Mouse (Mus musculus): Measurements from ENCODE around the gene Pnp.
"Not testable (repeated sequence)": the region's sequence is repeated elsewhere in the genome, so short reads cannot be mapped to it uniquely, and the experiment has no call there.

The Pnp gene

DNA sequence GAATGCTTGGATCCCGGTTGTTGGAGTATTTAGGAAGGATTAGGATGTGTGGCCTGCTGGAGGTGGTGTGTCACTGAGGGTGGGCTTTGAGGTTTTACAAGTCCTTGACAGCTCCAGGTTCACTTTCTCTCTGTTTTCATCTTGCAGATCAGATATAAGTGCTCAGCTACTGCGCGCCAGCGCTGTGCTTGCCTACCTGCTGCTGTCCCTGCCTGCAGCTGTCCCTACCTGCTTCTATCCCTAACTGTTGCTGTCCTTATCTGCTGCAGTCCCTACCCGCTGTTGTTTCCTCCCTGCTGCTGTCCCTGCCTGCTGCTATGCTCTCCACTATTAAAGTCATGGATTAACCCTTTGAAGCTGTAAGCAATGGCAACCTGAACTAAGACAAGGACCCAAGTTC, 44.1 kb downstream of the Pnp start:
- no peak for DNase-seq (ENCODE audit: low spot score)

DNA sequence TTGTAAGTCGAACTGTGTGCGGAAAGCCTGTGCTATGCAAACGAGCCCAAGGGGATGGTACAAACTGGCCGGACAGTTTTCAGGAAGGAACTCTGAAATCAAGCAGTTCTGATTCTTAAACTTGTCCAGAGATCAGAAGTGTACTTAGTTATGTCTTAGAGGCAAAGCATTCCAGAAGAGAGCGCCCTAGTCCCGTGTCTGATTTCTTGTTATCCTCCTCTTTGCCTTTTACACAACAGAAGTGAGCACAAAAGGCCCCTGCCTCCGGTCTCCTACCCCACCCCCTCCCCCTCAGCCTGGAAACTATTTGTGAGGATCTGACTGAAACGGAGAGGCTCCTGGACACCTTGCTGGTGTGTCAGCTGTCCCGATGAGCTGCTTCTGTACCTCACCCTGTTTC, 45.8 kb downstream of the Pnp start:
- DNase-seq (ENCODE audit: low spot score), result no peak

DNA sequence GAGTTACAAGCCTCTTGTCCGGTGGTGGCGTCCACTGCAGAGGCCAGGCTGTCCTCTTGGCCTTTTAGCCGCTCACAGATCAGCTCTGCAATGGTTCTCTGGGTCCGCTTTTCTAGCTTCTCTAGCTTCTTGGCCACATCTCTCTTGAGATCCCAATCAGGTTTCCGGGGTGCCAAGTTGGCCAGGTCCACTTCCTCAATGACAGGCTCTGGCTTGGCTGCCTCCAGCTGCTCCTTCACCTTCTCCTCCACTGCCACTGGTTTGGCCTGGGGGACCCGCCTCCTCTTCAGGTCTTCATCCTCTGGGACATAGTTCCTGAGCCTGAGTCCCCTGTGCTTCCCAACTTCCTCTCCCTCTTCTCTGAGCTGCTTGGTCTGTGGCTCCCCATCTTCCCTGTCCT, 47.6 kb downstream of the Pnp start:
- not testable (repeated sequence) for DNase-seq (ENCODE audit: low spot score)

DNA sequence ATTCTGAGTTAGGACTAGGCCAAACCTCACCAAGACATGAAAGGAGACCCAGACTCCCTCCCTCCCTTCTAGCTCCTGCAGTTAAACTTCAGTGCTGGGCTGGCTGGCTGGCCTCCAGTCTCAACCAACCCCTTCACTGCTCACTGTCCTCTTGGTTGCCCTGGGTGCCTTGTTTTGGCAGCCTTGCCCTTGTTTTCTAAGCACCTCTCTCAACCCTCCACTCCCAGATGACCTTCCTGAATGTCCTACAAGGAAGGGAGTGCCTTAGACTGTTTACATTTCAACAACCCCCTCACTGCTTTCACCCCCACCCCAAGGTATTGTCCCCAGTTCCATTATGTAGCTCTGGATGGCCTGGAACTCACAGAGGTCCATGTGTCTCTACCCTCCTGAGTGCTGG, 48.7 kb downstream of the Pnp start:
- no peak for DNase-seq (ENCODE audit: low spot score)

DNA sequence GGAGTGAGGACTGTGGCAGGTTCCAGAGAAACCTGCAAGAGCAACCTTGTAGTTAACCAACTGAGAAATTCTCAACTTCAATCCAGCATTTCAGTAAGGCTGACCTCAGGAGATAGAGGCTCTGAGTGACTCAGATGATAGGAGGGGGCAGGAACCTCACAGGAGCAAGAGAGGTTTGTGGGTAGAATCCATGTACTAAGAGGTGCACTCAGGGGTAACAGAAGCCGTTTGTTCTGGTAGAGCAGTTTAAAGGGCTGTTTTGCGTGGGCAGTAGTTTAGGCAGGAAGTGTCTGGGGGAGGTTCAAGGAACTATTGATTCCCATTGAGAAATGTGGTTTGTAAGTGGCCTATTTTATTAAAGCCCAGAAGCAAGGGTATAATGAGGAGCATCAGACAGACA, 50.3 kb downstream of the Pnp start:
- DNase-seq (ENCODE audit: low spot score), result no peak

DNA sequence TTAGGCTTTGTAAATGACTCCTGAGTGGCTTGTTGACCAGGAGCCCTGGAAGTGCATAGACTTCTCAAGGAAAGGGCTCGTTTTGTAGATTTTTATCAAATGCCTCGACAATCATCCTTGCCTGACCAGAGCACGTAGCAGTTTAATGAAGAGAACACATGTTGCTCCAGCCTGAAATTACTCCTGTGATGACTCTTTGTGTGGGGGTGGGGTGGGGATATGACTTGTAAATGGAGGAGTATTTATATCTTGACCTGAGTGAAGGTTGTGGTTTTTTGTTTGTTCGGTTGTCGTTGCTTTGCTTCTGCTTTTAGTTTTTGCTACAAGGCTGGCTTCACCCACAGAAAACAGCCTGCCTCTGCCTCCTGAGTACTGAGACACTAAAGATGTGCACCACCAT, 51.0 kb downstream of the Pnp start:
- no peak for DNase-seq (ENCODE audit: low spot score)

DNA sequence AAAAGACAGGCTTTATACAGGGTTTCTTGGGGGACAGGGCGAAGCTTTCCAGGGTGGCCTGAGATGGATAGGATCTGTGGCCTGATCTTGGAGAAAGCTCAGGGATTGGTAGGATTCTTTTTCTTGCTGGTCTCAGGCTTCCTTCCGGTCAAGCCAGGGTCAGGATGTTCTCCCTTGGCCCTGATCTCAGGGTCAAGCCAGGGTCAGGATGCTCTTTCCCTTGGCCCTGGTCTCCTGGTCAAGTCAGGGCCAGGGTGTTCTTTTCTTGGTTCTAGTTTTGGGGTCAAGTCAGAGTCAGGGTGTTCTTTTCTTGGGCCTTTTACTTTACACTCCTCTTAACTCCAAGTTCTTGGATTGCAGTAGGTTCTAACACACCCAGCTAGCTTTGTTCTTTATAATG, 56.8 kb downstream of the Pnp start:
- DNase-seq (ENCODE audit: low spot score), result no peak

DNA sequence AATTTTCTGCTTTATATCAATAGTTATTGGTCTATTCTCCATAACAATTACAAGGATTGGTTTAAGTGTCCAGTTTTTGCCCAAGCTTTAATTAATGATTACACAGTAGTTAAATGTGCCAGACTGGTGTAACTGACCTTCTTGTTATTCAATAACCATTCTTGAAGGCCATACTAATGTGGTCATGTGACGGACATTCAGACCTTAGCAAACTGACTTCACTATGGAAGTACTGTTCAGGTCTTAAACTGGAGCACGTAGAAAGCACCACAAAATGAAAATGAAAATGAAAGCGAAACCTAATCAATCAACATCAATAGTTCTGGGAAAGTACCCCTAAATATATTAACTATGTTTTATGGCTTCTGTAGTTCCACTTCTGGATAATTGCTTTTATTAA, 60.2 kb downstream of the Pnp start:
- no peak for DNase-seq (ENCODE audit: low spot score)

DNA sequence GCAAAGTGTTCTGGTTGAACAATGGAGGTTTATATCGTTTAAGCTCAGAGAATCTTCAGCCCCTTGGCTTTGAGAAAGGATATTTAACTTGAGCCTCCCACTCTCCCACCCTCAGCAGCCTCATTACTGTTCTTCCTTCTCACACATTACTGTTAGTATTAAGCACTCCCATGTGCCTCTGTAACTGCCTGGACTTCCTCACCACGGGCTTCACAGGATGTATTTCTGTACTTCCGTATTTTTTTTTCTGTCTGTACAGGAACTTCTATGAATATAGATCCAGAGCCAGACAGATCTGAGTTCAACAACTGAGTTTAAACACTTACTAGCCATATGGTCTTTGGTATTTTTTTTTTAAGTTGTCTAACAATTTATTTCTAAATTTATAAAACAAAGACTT, 66.2 kb downstream of the Pnp start:
- no peak for DNase-seq (ENCODE audit: low spot score)

DNA sequence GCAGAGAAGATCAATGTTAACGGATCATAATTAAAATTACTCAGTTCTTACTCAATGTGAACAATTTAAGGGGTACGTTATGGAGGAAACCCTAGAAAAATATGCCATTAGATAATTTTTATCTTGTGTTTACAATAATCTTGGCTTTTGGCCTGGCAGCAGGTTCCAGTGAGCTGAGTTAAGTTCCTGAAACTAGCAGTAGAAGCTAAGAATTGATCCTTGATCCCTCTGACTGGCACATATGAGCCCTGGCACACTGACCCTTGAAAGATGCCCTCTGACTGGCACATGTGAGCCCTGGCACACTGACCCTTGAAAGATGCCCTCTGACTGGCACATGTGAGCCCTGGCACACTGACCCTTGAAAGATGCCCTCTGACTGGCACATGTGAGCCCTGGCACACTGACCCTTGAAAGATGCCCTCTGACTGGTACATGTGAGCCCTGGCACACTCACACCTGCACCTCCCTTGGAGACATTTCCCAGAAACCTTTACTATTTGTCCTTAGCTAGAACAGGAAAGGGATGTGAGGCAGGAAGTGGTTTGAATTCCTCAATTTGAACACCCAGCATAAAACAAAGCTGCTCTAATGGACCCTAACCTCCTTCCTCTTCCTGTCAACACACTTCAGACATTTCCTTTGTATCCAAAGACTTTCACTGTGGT, 67.3 kb downstream of the Pnp start:
- DNase-seq (ENCODE audit: low spot score), result no peak

DNA sequence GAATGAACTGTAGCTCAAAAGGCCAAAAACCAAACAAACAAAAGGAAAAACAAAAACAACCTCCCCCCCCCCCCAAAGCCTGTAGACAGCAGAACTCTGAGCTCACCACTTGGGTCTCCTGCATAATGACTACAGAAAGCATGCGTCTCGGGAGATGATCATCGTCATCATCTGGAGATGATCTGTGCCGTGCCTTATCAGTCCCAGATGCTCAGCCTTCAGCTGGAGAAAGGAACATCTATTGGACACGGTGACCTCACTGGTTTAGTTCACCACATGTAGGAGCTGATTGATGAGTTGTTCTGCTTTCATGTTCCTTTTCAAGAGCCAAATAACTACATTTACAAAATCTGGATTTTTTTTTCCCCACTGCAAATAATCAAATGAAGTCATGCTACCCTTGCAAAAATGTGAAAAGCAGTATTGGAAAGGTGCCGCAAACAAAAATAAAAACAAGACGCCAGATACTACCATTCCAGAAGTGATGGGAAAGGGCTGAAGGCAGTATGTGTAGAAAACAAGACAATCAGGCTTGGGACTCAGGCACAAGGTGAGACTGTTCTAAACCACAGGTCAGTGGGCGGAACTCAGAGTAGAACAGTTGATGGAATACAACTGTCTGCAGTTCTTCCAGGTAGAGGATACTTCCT, 76.4 kb downstream of the Pnp start, which contains the start of gene Rnase10:
Gene Rnase10, plus strand, starts transcription at position 600 of the 650 bp plus-strand sequence.
- no peak for DNase-seq (ENCODE audit: low spot score)

DNA sequence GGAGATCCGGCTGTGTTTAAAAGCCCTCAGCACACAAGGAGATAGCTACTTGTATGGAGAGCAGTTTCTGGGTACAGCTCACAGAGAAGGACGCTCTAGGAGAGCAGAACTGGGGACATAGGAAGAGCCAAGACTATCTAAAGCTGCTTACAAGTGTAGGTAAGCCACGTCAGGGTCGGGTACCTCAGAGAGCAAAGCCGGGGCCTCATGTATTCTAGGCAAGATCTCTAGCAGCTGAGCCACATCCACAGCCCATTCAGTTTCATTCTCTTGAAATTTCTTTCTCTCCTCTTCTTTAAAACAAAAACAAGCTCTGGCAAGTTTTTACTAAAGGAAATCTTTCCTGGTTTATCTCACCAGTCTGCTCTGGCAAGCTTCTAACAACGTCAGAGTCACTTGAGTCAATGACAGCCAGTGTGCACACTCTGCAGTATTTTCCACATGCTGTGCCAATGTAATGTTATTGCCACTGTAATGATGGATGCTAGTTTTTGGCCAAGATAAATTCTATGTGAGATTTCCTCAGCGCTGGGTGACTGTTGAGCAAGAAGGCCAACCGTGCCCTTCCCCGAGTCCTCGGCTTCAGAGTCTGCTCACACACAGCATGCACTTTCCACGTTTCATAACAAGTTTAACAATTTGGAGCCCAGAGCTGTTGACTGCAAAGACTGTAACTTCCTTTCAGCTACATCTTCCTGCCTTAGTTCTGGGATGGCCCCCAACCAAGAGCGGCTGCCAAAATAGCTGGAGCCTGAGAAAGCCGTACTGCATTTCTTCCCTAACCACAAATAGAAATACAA, 77.2 kb downstream of the Pnp start:
- DNase-seq (ENCODE audit: low spot score), result peak; percentile 13

DNA sequence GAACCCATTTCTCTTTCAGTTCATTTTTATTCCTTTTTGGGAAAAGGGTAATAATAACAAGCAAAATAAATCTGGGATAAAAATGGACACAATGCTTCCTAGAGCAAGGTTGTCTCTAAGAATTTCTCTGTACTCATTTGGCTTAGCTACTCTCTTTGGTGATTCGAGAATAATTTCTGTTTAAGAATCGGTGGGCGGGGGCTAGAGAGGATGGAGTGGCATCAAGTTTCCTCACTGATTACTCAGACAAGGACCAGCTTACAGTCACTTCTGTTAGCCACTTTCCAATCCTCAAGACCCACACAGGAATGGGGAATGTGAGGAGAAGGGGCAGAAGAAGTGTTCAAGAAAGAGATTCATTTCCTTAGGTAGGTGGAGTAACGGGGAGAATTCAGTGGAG, 77.9 kb downstream of the Pnp start:
- DNase-seq (ENCODE audit: low spot score), result no peak

DNA sequence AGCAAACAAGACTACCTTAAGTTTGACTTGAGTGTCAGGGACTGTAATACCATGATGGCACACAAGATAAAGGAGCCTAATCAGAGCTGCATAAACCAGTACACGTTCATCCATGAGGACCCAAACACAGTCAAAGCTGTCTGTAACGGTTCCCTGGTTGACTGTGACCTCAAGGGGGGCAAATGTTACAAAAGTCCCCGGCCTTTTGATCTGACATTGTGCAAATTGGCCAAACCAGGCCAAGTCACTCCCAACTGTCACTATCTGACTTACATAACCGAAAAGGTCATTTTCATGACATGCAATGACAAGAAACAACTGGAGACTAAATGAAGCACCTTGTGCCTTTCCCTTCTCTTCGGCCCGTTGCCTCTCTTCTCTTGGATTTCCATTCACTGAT, 78.7 kb downstream of the Pnp start:
- DNase-seq (ENCODE audit: low spot score), result no peak

DNA sequence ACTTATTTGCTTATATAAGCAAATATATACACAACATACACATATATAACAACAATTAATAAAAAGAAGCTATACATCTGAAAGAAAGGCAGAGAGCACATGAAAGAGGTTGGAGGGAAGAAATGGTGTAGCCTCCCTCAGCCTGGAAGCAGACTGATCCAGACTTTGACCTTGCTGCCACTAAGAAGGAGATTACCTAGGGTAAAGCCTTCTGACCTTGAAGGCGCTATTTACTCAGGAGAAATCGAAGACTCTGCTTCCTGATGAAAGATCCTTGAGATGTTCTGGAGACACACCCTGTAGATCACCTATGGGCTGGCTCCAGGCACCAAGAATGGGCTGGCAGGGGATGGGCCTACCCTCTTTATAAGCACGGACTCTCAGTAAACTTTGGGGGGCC, 83.8 kb downstream of the Pnp start:
- DNase-seq (ENCODE audit: low spot score), result not testable (repeated sequence)
